Mouse (Mus musculus) ovary, adult 18-20 months (tissue): ENCODE measurements around the gene Ankrd13a.
"Not testable (repeated sequence)": the region's sequence is repeated elsewhere in the genome, so short reads cannot be mapped to it uniquely, and the experiment has no call there.

Experiments used
- DNase-seq: peaks from one replicate; pipeline ENCODE4 v3.0.0; 2022; ENCODE audit warnings: low spot score, mixed read lengths

The Ankrd13a gene

GRCm38 (mm10) chr5:114836886-114837285 is 62.4 kb downstream of the Ankrd13a start:
- no peak for DNase-seq

GRCm38 (mm10) chr5:114840481-114840880 is 66.0 kb downstream of the Ankrd13a start:
- DNase-seq: not testable (repeated sequence)

- not testable (repeated sequence) for DNase-seq
Observed at GRCm38 (mm10) chr5:114842155-114842554, 67.7 kb downstream of the Ankrd13a start.

- DNase-seq: no peak
Observed at GRCm38 (mm10) chr5:114842674-114843073, 68.2 kb downstream of the Ankrd13a start.

- not testable (repeated sequence) for DNase-seq
Observed at GRCm38 (mm10) chr5:114844371-114844770, 69.9 kb downstream of the Ankrd13a start.

GRCm38 (mm10) chr5:114851565-114852236 is 77.2 kb downstream of the Ankrd13a start:
- no peak for DNase-seq

- DNase-seq: not testable (repeated sequence)
Observed at GRCm38 (mm10) chr5:114853364-114853763, 78.9 kb downstream of the Ankrd13a start, which contains the start of gene 4930519G04Rik. Gene 4930519G04Rik, plus strand, starts transcription at chr5:114853664.
